Mouse (Mus musculus) G1E (cell line): ENCODE data around the gene Lhfpl3.

Experiments
- CTCF ChIP-seq: IDR thresholded peaks from 2 replicates; pipeline ENCODE4 v1.5.1; 2012; ENCODE audit warnings: low read depth, low read length, inconsistent platforms, mixed read lengths
- GATA1 ChIP-seq: IDR thresholded peaks from 2 replicates; pipeline ENCODE4 v1.6.1; 2012; ENCODE audit warnings: borderline replicate concordance, low read length, inconsistent platforms, mixed read lengths
- GATA2 ChIP-seq: IDR thresholded peaks from 2 replicates; pipeline ENCODE4 v1.6.1; 2012; ENCODE audit warnings: low read depth, low read length, inconsistent platforms, borderline replicate concordance
- POLR2AphosphoS5 ChIP-seq: IDR thresholded peaks from 2 replicates; pipeline ENCODE4 v1.6.1; 2012; ENCODE audit warnings: low read depth, low read length, inconsistent platforms; ENCODE audit not compliant: insufficient replicate concordance
- TAL1 ChIP-seq: conservative IDR thresholded peaks from 2 replicates; pipeline ENCODE4 v1.6.1; 2012; ENCODE audit warnings: low read depth, low read length, inconsistent platforms, mixed read lengths

- TF ChIP-seq CTCF (no peak), POLR2AphosphoS5 (no peak), GATA1 (no peak), GATA2 (no peak), TAL1 (no peak)
Observed at GRCm38 (mm10) chr5:22851572-22851971, 105.7 kb downstream of the Lhfpl3 start.
